Mouse (Mus musculus): ENCODE measurements around the gene Osbpl10. TPM values are rescaled to one million over a fixed set of nuclear protein-coding genes. Genes with fewer than 3 reads are reported as not detected.
A peak's percentile ranks its signal among the peaks of the same experiment; 100 is the strongest.

The Osbpl10 gene
- polyA plus RNA-seq, 1 experiment from 2014 or later: 0.66 TPM

- no peaks in the 10 kb centered on the region for H3K27me3 ChIP-seq (replicated peaks; ENCODE audit: control insufficient read depth, insufficient read depth, low read length)
- H3K9me3 ChIP-seq (ENCODE audit: control insufficient read depth, low read length): no peaks in the 10 kb centered on the region
- ATAC-seq (replicated peaks; ENCODE audit: low FRiP score): no peak
- no peak overlapping the region for H3K4me3 ChIP-seq (ENCODE audit: low read depth, low read length)
- no peak overlapping the region for H3K4me2 ChIP-seq
- no peak for DNase-seq (ENCODE audit: low spot score)
- WGBS: 79% methylated on average over 8 of the region's 8 CpGs
- no peaks in the 10 kb centered on the region for H3K36me3 ChIP-seq (ENCODE audit: control insufficient read depth, insufficient read depth, low read length)
- H3K27ac ChIP-seq (ENCODE audit: low read depth, low read length): no peak overlapping the region
- no peaks in the 10 kb centered on the region; the same call in 1 of the 2 replicates for H3K4me1 ChIP-seq (replicated peaks; ENCODE audit: control insufficient read depth, insufficient read depth, low read length)
- H3K9ac ChIP-seq (ENCODE audit: low read depth, low read length): no peak overlapping the region
Observed at GRCm38 (mm10) chr9:115055041-115055830, 76.9 kb downstream of the Osbpl10 start.

DNA sequence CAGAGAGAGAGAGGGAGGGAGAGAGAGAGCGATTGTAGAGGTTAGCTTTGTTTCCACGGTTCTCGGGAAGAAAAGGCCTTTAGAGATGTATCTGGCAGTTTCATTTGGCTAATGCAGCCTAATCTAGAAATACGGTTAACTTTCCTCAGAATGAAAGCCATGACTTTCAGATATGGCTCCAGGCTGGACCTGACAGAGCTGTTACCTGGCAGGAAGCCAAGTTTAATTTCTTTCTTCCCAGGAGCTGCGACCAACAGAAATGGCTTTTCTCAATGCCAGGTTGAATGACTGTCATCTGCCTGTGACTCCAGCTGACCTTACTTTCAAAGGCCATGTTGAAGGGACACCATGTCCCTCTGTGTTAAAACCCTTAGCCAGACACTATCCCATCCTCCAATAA, 80.4 kb downstream of the Osbpl10 start:
- Histone ChIP-seq H3K9ac (ENCODE audit: low read depth, low read length) (no peak overlapping the region), H3K4me1 (replicated peaks; ENCODE audit: control insufficient read depth, insufficient read depth, low read length) (no peaks in the 10 kb centered on the region; the same call in 1 of the 2 replicates), H3K9me3 (ENCODE audit: control insufficient read depth, low read length) (no peaks in the 10 kb centered on the region), H3K27ac (ENCODE audit: low read depth, low read length) (no peak overlapping the region), H3K4me3 (ENCODE audit: low read depth, low read length) (no peak overlapping the region), H3K36me3 (ENCODE audit: control insufficient read depth, insufficient read depth, low read length) (no peaks in the 10 kb centered on the region), H3K27me3 (replicated peaks; ENCODE audit: control insufficient read depth, insufficient read depth, low read length) (no peaks in the 10 kb centered on the region), H3K4me2 (no peak overlapping the region)
- DNase-seq (ENCODE audit: low spot score) (no peak), ATAC-seq (replicated peaks; ENCODE audit: low FRiP score) (no peak)
- 62% methylated on average over 5 of the region's 5 CpGs for WGBS

GRCm38 (mm10) chr9:115064834-115065233, 86.5 kb downstream of the Osbpl10 start:
- no peak overlapping the region for H3K4me3 ChIP-seq (ENCODE audit: low read depth, low read length)
- WGBS: 57% methylated on average over 1 of the region's 1 CpGs
- H3K9ac ChIP-seq (ENCODE audit: low read depth, low read length): no peak overlapping the region

GRCm38 (mm10) chr9:115067071-115067470, 88.7 kb downstream of the Osbpl10 start:
- H3K4me2 ChIP-seq: no peak overlapping the region
- H3K36me3 ChIP-seq (ENCODE audit: control insufficient read depth, insufficient read depth, low read length): no peaks in the 10 kb centered on the region; the same call in 1 of the 2 replicates
- no peak overlapping the region for H3K4me3 ChIP-seq (ENCODE audit: low read depth, low read length)
- peaks cover 3% of the 10 kb centered on the region for H3K9me3 ChIP-seq (ENCODE audit: control insufficient read depth, low read length)
- H3K4me1 ChIP-seq (replicated peaks; ENCODE audit: control insufficient read depth, insufficient read depth, low read length): no peaks in the 10 kb centered on the region
- no peak overlapping the region for H3K27ac ChIP-seq (ENCODE audit: low read depth, low read length)
- no peaks in the 10 kb centered on the region for H3K27me3 ChIP-seq (replicated peaks; ENCODE audit: control insufficient read depth, insufficient read depth, low read length)
- H3K9ac ChIP-seq (ENCODE audit: low read depth, low read length): no peak overlapping the region
- no peak for DNase-seq (ENCODE audit: low spot score)
- no peak for ATAC-seq (replicated peaks; ENCODE audit: low FRiP score)
- WGBS: 68% methylated on average over 8 of the region's 9 CpGs

More at GRCm38 (mm10) chr9:115064834-115065233, 86.5 kb downstream of the Osbpl10 start:
- no peaks in the 10 kb centered on the region for H3K4me1 ChIP-seq (replicated peaks; ENCODE audit: control insufficient read depth, insufficient read depth, low read length)
- ATAC-seq (replicated peaks; ENCODE audit: low FRiP score) (no peak), DNase-seq (ENCODE audit: low spot score) (no peak)
- H3K9me3 ChIP-seq (ENCODE audit: control insufficient read depth, low read length): peaks cover 3% of the 10 kb centered on the region
- no peak overlapping the region for H3K4me2 ChIP-seq
- no peak overlapping the region for H3K27ac ChIP-seq (ENCODE audit: low read depth, low read length)
- H3K36me3 ChIP-seq (ENCODE audit: control insufficient read depth, insufficient read depth, low read length): no peaks in the 10 kb centered on the region; the same call in 1 of the 2 replicates
- H3K27me3 ChIP-seq (replicated peaks; ENCODE audit: control insufficient read depth, insufficient read depth, low read length): no peaks in the 10 kb centered on the region

DNA sequence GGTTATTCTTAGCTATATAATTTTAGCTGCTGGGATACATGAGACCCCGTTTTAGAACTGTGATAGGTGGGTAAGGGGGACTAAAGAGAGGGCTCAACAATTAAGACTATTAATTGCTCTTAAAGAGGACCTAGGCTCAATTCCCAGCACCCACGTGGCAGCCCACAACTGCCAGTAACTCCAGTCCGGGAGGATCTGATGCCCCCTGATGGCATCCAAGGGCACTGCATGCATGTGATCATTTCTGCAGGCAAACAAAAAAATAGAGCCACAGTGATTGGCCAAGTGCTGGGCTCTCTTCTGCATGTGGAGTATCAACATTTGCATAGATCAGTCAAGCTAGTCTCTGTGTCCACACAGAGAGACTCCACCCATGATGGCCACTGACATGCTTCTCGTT, 96.8 kb downstream of the Osbpl10 start:
- no peaks in the 10 kb centered on the region for H3K36me3 ChIP-seq (ENCODE audit: control insufficient read depth, insufficient read depth, low read length)
- H3K4me3 ChIP-seq (ENCODE audit: low read depth, low read length): no peak overlapping the region
- WGBS: 76% methylated on average over 4 of the region's 4 CpGs
- no peaks in the 10 kb centered on the region for H3K4me1 ChIP-seq (replicated peaks; ENCODE audit: control insufficient read depth, insufficient read depth, low read length)
- DNase-seq (ENCODE audit: low spot score) (no peak), ATAC-seq (replicated peaks; ENCODE audit: low FRiP score) (no peak)
- H3K9ac ChIP-seq (ENCODE audit: low read depth, low read length): no peak overlapping the region
- H3K4me2 ChIP-seq: no peak overlapping the region
- H3K9me3 ChIP-seq (ENCODE audit: control insufficient read depth, low read length): no peaks in the 10 kb centered on the region
- no peak overlapping the region for H3K27ac ChIP-seq (ENCODE audit: low read depth, low read length)
- H3K27me3 ChIP-seq (replicated peaks; ENCODE audit: control insufficient read depth, insufficient read depth, low read length): no peaks in the 10 kb centered on the region

- no peaks in the 10 kb centered on the region for H3K36me3 ChIP-seq (ENCODE audit: control insufficient read depth, insufficient read depth, low read length)
- no peak overlapping the region for H3K27ac ChIP-seq (ENCODE audit: low read depth, low read length)
- no peaks in the 10 kb centered on the region for H3K4me1 ChIP-seq (replicated peaks; ENCODE audit: control insufficient read depth, insufficient read depth, low read length)
- H3K4me3 ChIP-seq (ENCODE audit: low read depth, low read length): no peak overlapping the region
- H3K4me2 ChIP-seq: no peak overlapping the region
- H3K9ac ChIP-seq (ENCODE audit: low read depth, low read length): no peak overlapping the region
- WGBS: 36% methylated on average over 17 of the region's 17 CpGs
- DNase-seq (ENCODE audit: low spot score) (peak; percentile 64), ATAC-seq (replicated peaks; ENCODE audit: low FRiP score) (peak; percentile 71)
- no peaks in the 10 kb centered on the region for H3K9me3 ChIP-seq (ENCODE audit: control insufficient read depth, low read length)
- no peaks in the 10 kb centered on the region for H3K27me3 ChIP-seq (replicated peaks; ENCODE audit: control insufficient read depth, insufficient read depth, low read length)
Observed at GRCm38 (mm10) chr9:115088295-115088993, 110.1 kb downstream of the Osbpl10 start.

GRCm38 (mm10) chr9:115089644-115090043, 111.3 kb downstream of the Osbpl10 start:
- no peaks in the 10 kb centered on the region for H3K9me3 ChIP-seq (ENCODE audit: control insufficient read depth, low read length)

DNA sequence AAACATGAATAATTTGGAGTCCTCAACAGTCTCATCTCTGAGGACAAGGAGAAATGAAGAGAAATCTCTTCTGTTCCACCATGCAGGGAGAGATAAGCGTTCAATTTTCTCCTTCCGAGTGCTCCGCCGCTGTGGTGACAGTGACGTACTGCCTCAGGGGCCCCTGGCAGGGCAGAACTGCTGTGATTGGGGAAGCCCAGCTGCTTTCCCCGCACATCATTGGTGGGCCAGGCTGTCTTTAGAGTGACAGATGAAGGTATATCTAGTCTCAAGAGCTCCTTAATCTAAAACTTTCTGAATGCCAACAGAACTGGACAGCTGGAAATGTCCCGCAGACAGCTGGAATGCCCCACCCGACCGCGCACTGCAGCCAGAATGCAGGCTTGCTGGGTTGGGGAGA, 118.1 kb downstream of the Osbpl10 start:
- WGBS: 48% methylated on average over 10 of the region's 10 CpGs
- Histone ChIP-seq H3K4me3 (ENCODE audit: low read depth, low read length) (no peak overlapping the region), H3K9me3 (ENCODE audit: control insufficient read depth, low read length) (no peaks in the 10 kb centered on the region), H3K27ac (ENCODE audit: low read depth, low read length) (no peak overlapping the region), H3K4me2 (no peak overlapping the region), H3K9ac (ENCODE audit: low read depth, low read length) (no peak overlapping the region), H3K36me3 (ENCODE audit: control insufficient read depth, insufficient read depth, low read length) (no peaks in the 10 kb centered on the region), H3K4me1 (replicated peaks; ENCODE audit: control insufficient read depth, insufficient read depth, low read length) (no peaks in the 10 kb centered on the region), H3K27me3 (replicated peaks; ENCODE audit: control insufficient read depth, insufficient read depth, low read length) (no peaks in the 10 kb centered on the region)
- DNase-seq (ENCODE audit: low spot score) (no peak), ATAC-seq (replicated peaks; ENCODE audit: low FRiP score) (no peak)

More at GRCm38 (mm10) chr9:115089644-115090043, 111.3 kb downstream of the Osbpl10 start:
- Histone ChIP-seq H3K36me3 (ENCODE audit: control insufficient read depth, insufficient read depth, low read length) (no peaks in the 10 kb centered on the region), H3K9ac (ENCODE audit: low read depth, low read length) (no peak overlapping the region), H3K4me2 (no peak overlapping the region), H3K27me3 (replicated peaks; ENCODE audit: control insufficient read depth, insufficient read depth, low read length) (no peaks in the 10 kb centered on the region), H3K27ac (ENCODE audit: low read depth, low read length) (no peak overlapping the region), H3K4me3 (ENCODE audit: low read depth, low read length) (no peak overlapping the region), H3K4me1 (replicated peaks; ENCODE audit: control insufficient read depth, insufficient read depth, low read length) (no peaks in the 10 kb centered on the region)
- ATAC-seq (replicated peaks; ENCODE audit: low FRiP score) (no peak), DNase-seq (ENCODE audit: low spot score) (no peak)
- WGBS: 73% methylated on average over 5 of the region's 5 CpGs

All from liver, embryonic 11.5 days (tissue).